19 mouse cellular contexts compared by ENCODE assay signal in genomic region chr5:3359914-3360313, GRCm38 (mm10). TPM values are rescaled to one million over a fixed set of nuclear protein-coding genes. Genes with fewer than 3 reads are reported as not detected.
DNase-seq lines count a peak whose midpoint lies in the region; ATAC-seq and TF ChIP-seq lines count a peak whose summit lies in the region.
"Had no signal": no experiment of that assay in that cellular context is flagged by ENCODE, and none has a peak within 500 bp of the region (broad histone marks: within the 10 kb centered on the region; RNA-seq: fewer than 3 reads in every experiment).

No protein-coding gene starts in this region.

- H3K36me3 ChIP-seq in heart, adult 2 months (ENCODE audit: control insufficient read depth, insufficient read depth, low read length), result no peaks in the 10 kb centered on the region
- peaks cover 8 to 47% of the 10 kb centered on the region in 2 experiments for H3K36me3 ChIP-seq in CH12.LX (replicated peaks in 1 of 2; ENCODE audit: control insufficient read depth in 1 of 2, insufficient read depth in 1 of 2, low read length in 1 of 2)
- no peaks in the 10 kb centered on the region for H3K36me3 ChIP-seq in liver, embryonic 16.5 days (ENCODE audit: control insufficient read depth, insufficient read depth)
- H3K36me3 ChIP-seq in forebrain, embryonic 12.5 days (replicated peaks), result no peaks in the 10 kb centered on the region
- H3K36me3 ChIP-seq in hindbrain, embryonic 10.5 days, result no peaks in the 10 kb centered on the region
- H3K36me3 ChIP-seq: embryonic facial prominence, embryonic 15.5 days; hindbrain, embryonic 13.5 days; intestine, embryonic 15.5 days had no signal

- no peak for DNase-seq in heart, adult 2 months
- no peak for DNase-seq in heart, adult 8-10 months (ENCODE audit: low spot score)
- DNase-seq in CH12.LX (ENCODE audit: extremely low read depth), result no peak
- no peak for DNase-seq in cerebellum, adult 11 months
- DNase-seq in hindbrain, embryonic 10.5 days (ENCODE audit: low spot score), result no peak
- DNase-seq: adrenal gland, adult 2 months; adrenal gland, postnatal 25 days; cerebellum, adult 8-10 months; cerebellum, postnatal 14 days; embryo, embryonic 11 days; heart, postnatal 10 days; heart, postnatal 4 days had no signal

- no peaks in the 10 kb centered on the region; the same call in none of the 2 replicates for H3K79me2 ChIP-seq in heart, adult 2 months (replicated peaks; ENCODE audit: control insufficient read depth, insufficient read depth, low read length)
- H3K79me2 ChIP-seq in CH12.LX (replicated peaks; ENCODE audit: control insufficient read depth, extremely low read depth, insufficient read depth, poor library complexity, severe bottlenecking), result peaks cover 79% of the 10 kb centered on the region

- TF ChIP-seq RAD21 in CH12.LX (IDR thresholded peaks at IDR 0.05; ENCODE audit: low read depth, low read length), result peak; percentile 2; the same call in 1 of the 2 replicates

- ATAC-seq in erythroblast, adult 5-6 weeks (replicated peaks; ENCODE audit: low FRiP score, poor library complexity, severe bottlenecking), result 0 out of 2 replicates have a peak, but pooled peaks have one; percentile 20
- no peak for ATAC-seq in liver, embryonic 16.5 days (ENCODE audit: low read depth)
- no peak for ATAC-seq in forebrain, embryonic 12.5 days (ENCODE audit: low FRiP score)
- ATAC-seq: forebrain, embryonic 13.5 days had no signal

- no peak for TF ChIP-seq POLR2A in heart, adult 2 months (IDR thresholded peaks at IDR 0.05; ENCODE audit: insufficient read depth, low read depth, low read length)
- no peak for TF ChIP-seq POLR2A in CH12.LX (IDR thresholded peaks at IDR 0.05; ENCODE audit: low read depth, low read length)

- no peak for TF ChIP-seq EP300 in heart, adult 2 months (IDR thresholded peaks at IDR 0.05; ENCODE audit: insufficient read depth, low read depth, low read length)
- TF ChIP-seq EP300 in CH12.LX (IDR thresholded peaks at IDR 0.05; ENCODE audit: low read length), result no peak

- no peaks in the 10 kb centered on the region for H3K9me3 ChIP-seq in CH12.LX (replicated peaks; ENCODE audit: low read length)
- H3K9me3 ChIP-seq in liver, embryonic 16.5 days (replicated peaks; ENCODE audit: control insufficient read depth, low read length), result no peaks in the 10 kb centered on the region
- H3K9me3 ChIP-seq in forebrain, embryonic 12.5 days, result no peaks in the 10 kb centered on the region
- no peaks in the 10 kb centered on the region for H3K9me3 ChIP-seq in hindbrain, embryonic 10.5 days
- H3K9me3 ChIP-seq: embryonic facial prominence, embryonic 15.5 days; forebrain, embryonic 13.5 days; hindbrain, embryonic 13.5 days; intestine, embryonic 15.5 days had no signal

- WGBS in heart, adult 2 months, result 65% methylated on average over 7 of the region's 7 CpGs
- WGBS in liver, embryonic 16.5 days (ENCODE audit: insufficient replicate concordance), result 64% methylated on average over 7 of the region's 7 CpGs
- WGBS in forebrain, embryonic 12.5 days, result 89% methylated on average over 7 of the region's 7 CpGs
- WGBS in hindbrain, embryonic 10.5 days, result 89% methylated on average over 7 of the region's 7 CpGs

- H3K27me3 ChIP-seq in heart, adult 2 months (ENCODE audit: control insufficient read depth, insufficient read depth, low read length), result no peaks in the 10 kb centered on the region
- H3K27me3 ChIP-seq in CH12.LX (replicated peaks), result no peaks in the 10 kb centered on the region
- no peaks in the 10 kb centered on the region for H3K27me3 ChIP-seq in liver, embryonic 16.5 days (ENCODE audit: control insufficient read depth, insufficient read depth, low read depth, low read length)
- H3K27me3 ChIP-seq in forebrain, embryonic 12.5 days, result no peaks in the 10 kb centered on the region
- no peaks in the 10 kb centered on the region for H3K27me3 ChIP-seq in hindbrain, embryonic 10.5 days (ENCODE audit: insufficient read depth, poor library complexity, severe bottlenecking)
- H3K27me3 ChIP-seq: embryonic facial prominence, embryonic 15.5 days; forebrain, embryonic 13.5 days; hindbrain, embryonic 13.5 days; intestine, embryonic 15.5 days had no signal

- H3K4me1 ChIP-seq in heart, adult 2 months (ENCODE audit: control insufficient read depth, insufficient read depth, low read length), result peaks cover 15% of the 10 kb centered on the region
- peaks cover 29 to 88% of the 10 kb centered on the region in 2 experiments for H3K4me1 ChIP-seq in CH12.LX (ENCODE audit: control insufficient read depth in 1 of 2, insufficient read depth in 2 of 2)
- peaks cover 41% of the 10 kb centered on the region for H3K4me1 ChIP-seq in liver, embryonic 16.5 days (ENCODE audit: control insufficient read depth, low read depth, low read length)
- peaks cover 5% of the 10 kb centered on the region for H3K4me1 ChIP-seq in forebrain, embryonic 12.5 days
- H3K4me1 ChIP-seq in hindbrain, embryonic 10.5 days (replicated peaks), result no peaks in the 10 kb centered on the region
- H3K4me1 ChIP-seq: embryonic facial prominence, embryonic 15.5 days; hindbrain, embryonic 13.5 days had no signal

- TF ChIP-seq CTCF in heart, adult 2 months (IDR thresholded peaks at IDR 0.05), result 0 out of 2 replicates have a peak, but pooled peaks have one; percentile 2
- TF ChIP-seq CTCF in CH12.LX (conservative IDR thresholded peaks at IDR 0.05 in 1 of 2, IDR thresholded peaks at IDR 0.05 in 1 of 2; ENCODE audit: low read depth in 2 of 2, low read length in 2 of 2), result peak in 1 of 2 experiments; percentile 33; a peak in 1 of 4 replicates

- H3K4me3 ChIP-seq in heart, adult 2 months, result no peak overlapping the region
- no peak overlapping the region for H3K4me3 ChIP-seq in CH12.LX (replicated peaks in 1 of 3; ENCODE audit: low read depth in 2 of 3, low read length in 2 of 3, poor library complexity in 1 of 3)
- H3K4me3 ChIP-seq in liver, embryonic 16.5 days (ENCODE audit: low read depth, low read length), result no peak overlapping the region
- H3K4me3 ChIP-seq in forebrain, embryonic 12.5 days (replicated peaks), result no peak overlapping the region
- no peak overlapping the region for H3K4me3 ChIP-seq in hindbrain, embryonic 10.5 days
- H3K4me3 ChIP-seq: embryonic facial prominence, embryonic 15.5 days; forebrain, embryonic 13.5 days; hindbrain, embryonic 13.5 days; intestine, embryonic 15.5 days had no signal

- H3K27ac ChIP-seq in heart, adult 2 months, result no peak overlapping the region; the same call in 1 of the 2 replicates
- peak overlapping the region; percentile 51; the same call in 1 of the 2 replicates for H3K27ac ChIP-seq in CH12.LX (ENCODE audit: insufficient read depth, low read depth)
- 0 out of 2 replicates have a peak overlapping the region, but pooled peaks have one; percentile 14 for H3K27ac ChIP-seq in liver, embryonic 16.5 days (ENCODE audit: low read length)
- no peak overlapping the region for H3K27ac ChIP-seq in forebrain, embryonic 12.5 days
- H3K27ac ChIP-seq in hindbrain, embryonic 10.5 days, result no peak overlapping the region
- H3K27ac ChIP-seq: embryonic facial prominence, embryonic 15.5 days; forebrain, embryonic 13.5 days; hindbrain, embryonic 13.5 days; intestine, embryonic 15.5 days had no signal

- dilution Hi-C loops in CH12.LX (cut with MboI; ENCODE audit: extremely low pct_ligation_motif_present, extremely low pct_unique_long_range_greater_than_20kb, low sequenced_read_pairs), result no loop called here

- in situ Hi-C loops in CH12.LX (cut with MboI; ENCODE audit: low pct_ligation_motif_present, low pct_unique_long_range_greater_than_20kb, low sequenced_read_pairs), result no loop called here

- intact Hi-C loops in heart, adult 2 months (cut with DNase I), result no loop called here

- peak overlapping the region; percentile 10; the same call in 1 of the 2 replicates for H3K4me2 ChIP-seq in CH12.LX (ENCODE audit: insufficient read depth, low read depth, poor library complexity, severe bottlenecking)
- no peak overlapping the region for H3K4me2 ChIP-seq in liver, embryonic 16.5 days (ENCODE audit: low read depth, low read length)
- H3K4me2 ChIP-seq in forebrain, embryonic 12.5 days, result no peak overlapping the region
- H3K4me2 ChIP-seq: embryonic facial prominence, embryonic 15.5 days; forebrain, embryonic 13.5 days; hindbrain, embryonic 13.5 days; intestine, embryonic 15.5 days had no signal

- H3K9ac ChIP-seq in heart, adult 2 months (ENCODE audit: low read depth, low read length), result no peak overlapping the region
- no peak overlapping the region for H3K9ac ChIP-seq in CH12.LX (ENCODE audit: insufficient read depth, low read depth)
- H3K9ac ChIP-seq in liver, embryonic 16.5 days (ENCODE audit: low read depth, low read length), result no peak overlapping the region
- H3K9ac ChIP-seq in forebrain, embryonic 12.5 days, result no peak overlapping the region
- H3K9ac ChIP-seq: embryonic facial prominence, embryonic 15.5 days; forebrain, embryonic 13.5 days; hindbrain, embryonic 13.5 days; intestine, embryonic 15.5 days had no signal

TF ChIP-seq in CH12.LX, 34 proteins besides CTCF, POLR2A, EP300 and RAD21 (continues in another document):
- peak; percentile 48; the same call in 1 of the 2 replicates for TF ChIP-seq IRF4 (IDR thresholded peaks at IDR 0.05; ENCODE audit: low read depth, low read length)
- 0 out of 2 replicates have a peak, but pooled peaks have one; percentile 24 for TF ChIP-seq POLR2AphosphoS2 (IDR thresholded peaks at IDR 0.05; ENCODE audit: low read depth, low read length)
- 0 out of 2 replicates have a peak, but pooled peaks have one; percentile 4 for TF ChIP-seq MAFK (IDR thresholded peaks at IDR 0.05; ENCODE audit: insufficient replicate concordance, low read length)
- TF ChIP-seq PAX5 (IDR thresholded peaks at IDR 0.05; ENCODE audit: low read length), result no peak
- no peak; the same call in 1 of the 2 replicates for TF ChIP-seq SIN3A (IDR thresholded peaks at IDR 0.05; ENCODE audit: low read length)
- TF ChIP-seq MEF2A (IDR thresholded peaks at IDR 0.05; ENCODE audit: borderline replicate concordance, low read depth, low read length), result peak; percentile 59; the same call in 1 of the 2 replicates
- TF ChIP-seq CHD2 (IDR thresholded peaks at IDR 0.05; ENCODE audit: low read length), result no peak
- TF ChIP-seq E2F4 (IDR thresholded peaks at IDR 0.05; ENCODE audit: insufficient replicate concordance, low read depth, low read length), result no peak

RNA-seq across cellular contexts. Expression of gene Cdk6, which starts 18.6 kb away (rescaled TPM):
- 10 to 100 TPM in 1 of 2 experiments, 1 to 10 TPM in 1; 8.1 to 10.6 TPM for total RNA-seq in heart, adult 2 months (2021)
- 4.0 and 5.9 TPM in 2 replicates for polyA plus RNA-seq in heart, adult 2 months (2012; rRNA removed)
- 1 to 10 TPM; 4.2 to 9.5 (median 6.3) TPM for total RNA-seq in heart, adult 8-10 months (2022)
- total RNA-seq in CH12.LX (2012; rRNA removed) (141 and 171 TPM in 2 replicates), CH12.LX (2014; rRNA removed) (34.7 and 40.4 TPM in 2 replicates)
- 45.2 and 50.8 TPM in 2 replicates for polyA plus RNA-seq in CH12.LX (2012; ENCODE audit: insufficient read length, low read depth)
- total RNA-seq in erythroblast, adult 5-6 weeks (2015; ENCODE audit: low replicate concordance), result 30.5 and 40.5 TPM in 2 replicates
- total RNA-seq in erythroblast, adult 5-6 weeks (2017; ENCODE audit: low replicate concordance), result 16.2 and 21.3 TPM in 2 replicates
- polyA plus RNA-seq in liver, embryonic 16.5 days (2015; fragmentation: Nextera tagmentation; extraction: Ambion mirVana), result 15.8 and 16.0 TPM in 2 replicates
- 31.2 and 32.4 TPM in 2 replicates for polyA plus RNA-seq in forebrain, embryonic 12.5 days (2016; fragmentation: Nextera tagmentation; extraction: Ambion mirVana)
- polyA plus RNA-seq in hindbrain, embryonic 10.5 days (2016; fragmentation: Nextera tagmentation; extraction: Ambion mirVana), result 18.3 and 20.0 TPM in 2 replicates

Comparison
In these comparisons a context has a peak if more than half of its experiments do, and no peak if none do; other contexts are left out.
1. H3K27ac ChIP-seq: peak in CH12.LX (single experiment) and liver, embryonic 16.5 days (single experiment); none in heart, adult 2 months (single experiment), forebrain, embryonic 12.5 days (single experiment) and hindbrain, embryonic 10.5 days (single experiment).